Mouse (Mus musculus) heart, adult 2 months (tissue): ENCODE results near the gene Col9a1.

Source experiments
- CTCF ChIP-seq: fragments of 200-600 bp; IDR thresholded peaks from 2 replicates; pipeline ENCODE4 v1.8.1; 2022; ENCODE audit warnings: antibody characterized with exemption, mild to moderate bottlenecking, moderate library complexity
- POLR2A ChIP-seq: fragments of 200-500 bp; IDR thresholded peaks from 2 replicates; pipeline ENCODE4 v1.6.1; 2011; ENCODE audit warnings: mild to moderate bottlenecking, low read depth, low read length, control low read depth; ENCODE audit not compliant: insufficient read depth

- peak; percentile 21 for TF ChIP-seq CTCF
- no peak for TF ChIP-seq POLR2A
Observed at GRCm38 (mm10) chr1:24300700-24301099, 123.3 kb downstream of the Col9a1 start.
